Mouse (Mus musculus): ENCODE results near the gene Gramd2.

The Gramd2 gene

GRCm38 (mm10) chr9:59668473-59668872 is 11.5 kb upstream of the Gramd2 start:
- DNase-seq (ENCODE audit: low spot score), result no peak

DNA sequence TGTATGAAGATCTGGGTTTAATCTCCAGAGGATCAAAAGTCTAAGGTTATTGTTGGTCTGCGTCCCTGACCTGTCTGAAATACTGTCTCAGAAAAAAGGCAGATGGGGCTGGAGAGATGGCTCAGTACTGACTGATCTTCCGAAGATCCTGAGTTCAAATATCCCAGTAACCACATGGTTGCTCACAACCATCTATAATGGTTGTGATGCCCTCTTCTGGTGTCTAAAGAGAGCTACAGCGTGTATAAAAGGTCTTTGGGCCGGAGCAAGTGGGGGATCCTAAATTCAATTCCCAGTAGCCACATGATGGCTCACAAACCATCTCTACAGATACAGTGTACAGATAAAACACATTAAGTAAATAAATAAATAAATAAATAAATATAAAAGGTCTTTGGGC is 10.8 kb upstream of the Gramd2 start:
- no peak for DNase-seq (ENCODE audit: low spot score)

- no peak for DNase-seq (ENCODE audit: low spot score)
These were observed 7.6 kb upstream of the Gramd2 start for GRCm38 (mm10) chr9:59672195-59672894.

- DNase-seq (ENCODE audit: low spot score), result no peak
These were observed 6.5 kb upstream of the Gramd2 start for GRCm38 (mm10) chr9:59673427-59673826.

DNA sequence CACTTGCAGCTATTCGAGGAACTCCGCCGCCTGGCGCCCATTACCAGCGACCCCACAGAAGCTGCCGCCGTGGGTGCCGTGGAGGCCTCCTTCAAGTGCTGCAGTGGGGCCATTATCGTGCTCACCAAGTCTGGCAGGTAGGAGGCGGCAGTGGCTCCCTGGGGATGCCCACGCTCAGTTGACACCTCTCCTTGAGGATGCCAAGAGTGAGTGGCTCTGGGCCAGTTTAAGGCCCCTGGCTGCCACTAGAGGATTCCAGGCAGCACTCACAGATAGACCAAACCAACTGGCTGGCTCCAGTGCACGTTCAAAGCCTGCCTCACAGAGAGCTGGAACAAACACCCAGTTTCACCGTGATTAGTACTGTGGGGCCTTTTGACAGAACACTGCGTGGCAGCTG is 4.3 kb upstream of the Gramd2 start:
- no peak for DNase-seq (ENCODE audit: low spot score)

GRCm38 (mm10) chr9:59678313-59678712 is 1.6 kb upstream of the Gramd2 start:
- DNase-seq (ENCODE audit: low spot score), result no peak

DNA sequence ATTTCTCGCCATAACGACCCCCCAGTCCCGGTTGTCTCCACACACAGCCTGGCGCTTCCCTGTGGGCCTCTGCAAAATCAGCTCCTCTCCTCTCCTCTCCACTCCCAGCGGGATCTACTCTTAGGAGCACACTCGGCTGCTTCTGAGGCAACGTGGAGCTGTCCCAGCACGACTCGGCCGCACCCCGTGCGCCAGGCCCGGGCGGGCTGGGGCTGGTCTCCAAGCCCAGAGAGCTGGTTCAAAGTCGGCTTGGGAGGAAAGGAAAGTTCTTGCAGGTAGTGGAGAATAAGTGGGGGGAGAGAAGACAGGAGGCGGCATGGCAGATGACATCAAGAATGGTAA is 561 bp downstream of the Gramd2 start:
- no peak for DNase-seq (ENCODE audit: low spot score)

DNA sequence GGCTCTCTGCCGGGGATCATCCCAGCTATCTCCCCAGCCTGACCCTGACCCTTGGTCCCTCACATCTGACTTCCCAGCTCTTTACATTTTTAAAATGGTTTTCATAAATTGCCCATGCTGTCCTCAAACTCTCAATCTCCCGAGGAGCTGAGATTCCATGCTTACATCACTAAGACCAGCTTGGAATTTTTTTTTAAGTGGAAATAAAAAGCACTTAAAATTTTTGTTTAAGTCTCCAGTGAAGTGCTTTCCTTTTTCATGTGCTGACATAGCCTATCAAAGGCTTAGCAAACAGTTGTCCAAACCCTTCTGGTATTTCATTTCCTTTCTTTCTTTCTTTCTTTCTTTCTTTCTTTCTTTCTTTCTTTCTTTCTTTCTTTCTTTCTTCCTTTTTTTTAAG is 4.1 kb downstream of the Gramd2 start:
- no peak for DNase-seq (ENCODE audit: low spot score)

DNA sequence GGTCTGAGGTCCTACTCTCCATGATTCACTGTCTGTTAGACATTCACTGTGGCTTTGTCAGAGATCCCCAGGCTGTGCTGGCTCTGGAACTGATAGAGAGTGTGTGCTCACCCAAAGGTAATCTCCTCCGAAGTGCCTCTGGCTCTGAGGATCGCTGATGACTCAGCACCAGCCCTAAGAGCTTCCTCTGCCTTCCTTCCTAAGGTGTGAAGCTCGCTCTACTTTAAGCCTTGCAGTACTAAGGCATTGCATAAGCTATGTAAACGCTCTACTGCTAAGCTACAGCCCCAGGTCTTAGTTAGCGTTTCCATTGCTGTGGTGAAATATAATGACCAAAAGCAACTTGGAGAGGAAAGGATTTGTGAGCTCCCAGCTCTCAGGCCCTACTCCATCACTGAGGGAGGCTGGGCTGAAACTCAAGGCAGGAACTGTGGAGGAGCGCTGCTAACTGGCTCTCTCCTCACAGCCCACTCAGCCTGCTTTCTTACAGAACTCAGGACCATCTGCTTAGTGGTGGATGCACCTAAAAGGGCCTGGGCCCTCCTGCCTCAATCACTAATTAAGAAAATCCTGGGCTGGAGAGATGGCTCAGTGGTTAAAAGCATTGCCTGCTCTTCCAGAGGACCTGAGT is 7.6 kb downstream of the Gramd2 start:
- DNase-seq (ENCODE audit: low spot score), result no peak

GRCm38 (mm10) chr9:59691635-59692094 is 11.7 kb downstream of the Gramd2 start:
- peak; percentile 82 for DNase-seq (ENCODE audit: low spot score)

GRCm38 (mm10) chr9:59692145-59692544 is 12.2 kb downstream of the Gramd2 start:
- DNase-seq (ENCODE audit: low spot score), result peak; percentile 64

GRCm38 (mm10) chr9:59694571-59695450 is 14.9 kb downstream of the Gramd2 start:
- no peak for DNase-seq (ENCODE audit: low spot score)

GRCm38 (mm10) chr9:59695451-59695813 is 15.5 kb downstream of the Gramd2 start:
- no peak for DNase-seq (ENCODE audit: low spot score)

- no peak for DNase-seq (ENCODE audit: low spot score)
These were observed 16.4 kb downstream of the Gramd2 start for GRCm38 (mm10) chr9:59696381-59696780.

GRCm38 (mm10) chr9:59701094-59701493 is 21.1 kb downstream of the Gramd2 start:
- DNase-seq (ENCODE audit: low spot score), result no peak

GRCm38 (mm10) chr9:59703099-59703498 is 23.2 kb downstream of the Gramd2 start:
- no peak for DNase-seq (ENCODE audit: low spot score)

DNA sequence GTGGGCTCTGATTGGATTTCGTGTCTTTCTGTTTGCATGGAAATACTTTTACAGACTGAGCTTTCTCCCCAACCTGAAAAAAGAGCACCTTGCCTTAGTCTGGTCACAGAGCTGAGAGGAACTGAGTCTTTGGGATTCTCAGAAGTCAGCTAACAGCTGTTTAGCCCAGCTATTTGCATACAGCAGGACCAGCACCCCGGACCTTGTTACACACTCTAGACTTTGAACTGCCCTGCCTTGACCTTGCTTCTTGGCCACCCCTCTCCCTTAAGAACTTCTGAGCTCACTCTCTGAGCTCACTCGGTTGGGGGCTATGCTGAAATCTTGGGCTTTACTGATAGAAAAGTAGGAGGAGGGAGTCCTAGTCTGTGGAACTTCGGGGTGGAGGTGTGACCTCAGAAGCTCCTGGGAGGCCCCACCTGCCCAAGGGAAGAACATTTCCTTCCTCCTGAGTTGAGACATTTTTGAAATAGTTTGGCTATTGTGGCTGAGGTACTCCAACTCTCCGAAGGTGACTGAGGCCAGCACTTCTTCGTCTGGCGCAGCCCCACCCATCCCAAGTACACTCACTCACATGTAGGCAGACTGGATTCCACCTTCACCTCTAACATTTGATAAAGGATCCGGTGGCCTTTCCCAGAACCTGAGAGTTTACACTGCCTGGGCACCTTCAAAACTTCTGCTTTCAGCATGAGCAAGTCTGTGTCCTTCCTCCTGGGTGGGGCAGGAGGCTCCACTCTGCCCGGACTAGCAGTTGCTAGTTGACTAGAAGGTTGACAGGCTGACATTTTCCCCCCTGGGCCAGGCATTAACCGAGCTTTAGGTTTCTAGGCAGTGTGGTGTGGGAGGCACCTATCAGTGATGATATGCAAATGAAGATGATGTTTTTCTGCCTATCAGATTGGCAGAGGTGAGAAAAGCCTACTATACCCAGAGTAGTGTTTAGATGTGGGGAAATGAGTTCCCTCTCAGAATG is 27.2 kb downstream of the Gramd2 start:
- DNase-seq (ENCODE audit: low spot score), result no peak

GRCm38 (mm10) chr9:59709225-59709624 is 29.3 kb downstream of the Gramd2 start:
- DNase-seq (ENCODE audit: low spot score), result no peak

DNA sequence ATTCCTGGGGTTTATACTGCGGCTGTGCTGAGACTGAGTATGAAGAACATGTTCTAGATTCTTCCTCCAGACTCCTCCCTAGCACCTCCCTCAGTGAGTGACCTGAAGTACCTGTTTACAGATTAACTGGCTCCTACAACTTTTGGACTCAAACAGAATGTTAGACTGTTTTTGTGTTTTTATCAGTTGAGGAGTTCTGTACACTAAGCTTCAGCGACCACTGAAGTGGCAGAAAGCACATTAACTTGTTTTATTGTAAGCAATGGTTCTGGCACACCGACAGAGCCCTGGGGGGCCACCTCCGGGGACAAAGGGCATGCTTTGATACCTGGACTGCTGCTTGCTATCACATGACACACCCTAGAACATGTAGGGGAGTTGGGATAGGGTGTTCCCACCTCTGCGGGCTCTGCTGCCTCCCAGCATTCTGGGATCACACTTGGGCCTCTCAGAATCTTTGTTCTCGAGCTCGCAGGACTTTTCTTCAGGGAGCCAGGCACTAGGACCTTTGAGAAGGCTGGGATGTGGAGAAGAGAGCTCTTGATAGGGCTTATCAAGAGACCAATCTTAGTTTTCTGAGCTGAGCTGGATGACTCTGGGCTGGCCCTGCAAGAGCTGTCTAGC is 36.4 kb downstream of the Gramd2 start:
- no peak for DNase-seq (ENCODE audit: low spot score)

GRCm38 (mm10) chr9:59718237-59718636 is 38.3 kb downstream of the Gramd2 start:
- no peak for DNase-seq (ENCODE audit: low spot score)

DNA sequence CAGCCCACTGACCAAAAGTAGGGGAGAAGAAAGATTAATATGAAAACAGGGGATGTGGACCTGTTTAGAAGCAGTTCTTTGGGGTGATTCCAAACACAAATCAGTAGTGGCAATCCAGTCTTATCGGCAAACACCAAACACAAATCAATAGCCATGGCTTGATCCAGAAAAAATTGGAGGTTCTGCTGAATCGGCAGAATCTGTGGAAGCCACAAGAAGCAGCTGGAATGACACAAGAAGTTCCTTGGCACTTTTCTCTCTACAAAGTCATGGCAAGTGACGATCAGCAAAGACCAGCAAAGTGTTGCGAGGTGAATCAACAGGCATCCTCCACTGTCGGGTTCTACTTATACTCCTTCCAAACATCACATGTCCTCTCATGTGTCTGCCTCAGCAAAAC is 41.2 kb downstream of the Gramd2 start:
- DNase-seq (ENCODE audit: low spot score), result no peak

Data from layer of hippocampus, adult 11-12 months (tissue).